Mouse (Mus musculus): ENCODE measurements around the gene Ms4a4c. TPM values are rescaled to one million over a fixed set of nuclear protein-coding genes. Genes with fewer than 3 reads are reported as not detected.
"Not testable (repeated sequence)": the region's sequence is repeated elsewhere in the genome, so short reads cannot be mapped to it uniquely, and the experiment has no call there.

Gene Ms4a4c
- polyA plus RNA-seq, 1 experiment from 2014 or later, result 1.4 TPM

- H3K9ac ChIP-seq, result no peak overlapping the region
- no peak overlapping the region for H3K4me3 ChIP-seq
- H3K9me3 ChIP-seq (replicated peaks), result no peaks in the 10 kb centered on the region
- no peaks in the 10 kb centered on the region for H3K4me1 ChIP-seq (replicated peaks)
- H3K27ac ChIP-seq, result no peak overlapping the region
- no peaks in the 10 kb centered on the region for H3K36me3 ChIP-seq
- no peak overlapping the region for H3K4me2 ChIP-seq
- no peak for ATAC-seq (replicated peaks; ENCODE audit: insufficient number of reproducible peaks, insufficient read depth, low FRiP score, low read depth)
- no peaks in the 10 kb centered on the region for H3K27me3 ChIP-seq
Measured at GRCm38 (mm10) chr19:11407428-11407827, 2.9 kb downstream of the Ms4a4c start.

- H3K36me3 ChIP-seq, result no peaks in the 10 kb centered on the region
- H3K4me3 ChIP-seq, result no peak overlapping the region
- no peaks in the 10 kb centered on the region for H3K27me3 ChIP-seq
- no peak overlapping the region for H3K9ac ChIP-seq
- no peaks in the 10 kb centered on the region for H3K4me1 ChIP-seq (replicated peaks)
- H3K4me2 ChIP-seq, result no peak overlapping the region
- H3K27ac ChIP-seq, result no peak overlapping the region
- no peak for ATAC-seq (replicated peaks; ENCODE audit: insufficient number of reproducible peaks, insufficient read depth, low FRiP score, low read depth)
- no peaks in the 10 kb centered on the region for H3K9me3 ChIP-seq (replicated peaks)
- WGBS, result 81% methylated on average over 1 of the region's 1 CpGs
Measured at GRCm38 (mm10) chr19:11408591-11408990, 4.0 kb downstream of the Ms4a4c start.

- Histone ChIP-seq H3K27ac (no peak overlapping the region), H3K36me3 (no peaks in the 10 kb centered on the region), H3K4me2 (no peak overlapping the region), H3K27me3 (no peaks in the 10 kb centered on the region), H3K9me3 (replicated peaks) (no peaks in the 10 kb centered on the region), H3K4me1 (replicated peaks) (no peaks in the 10 kb centered on the region), H3K9ac (no peak overlapping the region), H3K4me3 (no peak overlapping the region)
- WGBS, result 71% methylated on average over 1 of the region's 1 CpGs
- no peak for ATAC-seq (replicated peaks; ENCODE audit: insufficient number of reproducible peaks, insufficient read depth, low FRiP score, low read depth)
Measured at GRCm38 (mm10) chr19:11411640-11412039, 7.1 kb downstream of the Ms4a4c start.

GRCm38 (mm10) chr19:11414084-11414483 lies 9.5 kb downstream of the Ms4a4c start:
- H3K9ac ChIP-seq, result no peak overlapping the region
- no peak overlapping the region for H3K4me3 ChIP-seq
- no peaks in the 10 kb centered on the region for H3K36me3 ChIP-seq
- ATAC-seq (replicated peaks; ENCODE audit: insufficient number of reproducible peaks, insufficient read depth, low FRiP score, low read depth), result no peak
- H3K27me3 ChIP-seq, result no peaks in the 10 kb centered on the region
- no peaks in the 10 kb centered on the region for H3K4me1 ChIP-seq (replicated peaks)
- H3K4me2 ChIP-seq, result no peak overlapping the region
- WGBS, result 73% methylated on average over 1 of the region's 1 CpGs
- H3K9me3 ChIP-seq (replicated peaks), result no peaks in the 10 kb centered on the region
- H3K27ac ChIP-seq, result no peak overlapping the region

GRCm38 (mm10) chr19:11415581-11415980 lies 11.0 kb downstream of the Ms4a4c start:
- Histone ChIP-seq H3K4me3 (no peak overlapping the region), H3K4me1 (replicated peaks) (no peaks in the 10 kb centered on the region), H3K9ac (no peak overlapping the region), H3K4me2 (no peak overlapping the region), H3K9me3 (replicated peaks) (no peaks in the 10 kb centered on the region), H3K27me3 (no peaks in the 10 kb centered on the region), H3K36me3 (no peaks in the 10 kb centered on the region), H3K27ac (no peak overlapping the region)
- no peak for ATAC-seq (replicated peaks; ENCODE audit: insufficient number of reproducible peaks, insufficient read depth, low FRiP score, low read depth)
- WGBS, result 62% methylated on average over 3 of the region's 3 CpGs

- not testable (repeated sequence) for H3K4me2 ChIP-seq; H3K27ac ChIP-seq; H3K36me3 ChIP-seq; ATAC-seq (replicated peaks; ENCODE audit: insufficient number of reproducible peaks, insufficient read depth, low FRiP score, low read depth); H3K27me3 ChIP-seq; H3K4me1 ChIP-seq (replicated peaks); H3K9ac ChIP-seq; H3K4me3 ChIP-seq; H3K9me3 ChIP-seq (replicated peaks)
- WGBS, result 70% methylated on average over 3 of the region's 3 CpGs
Measured at GRCm38 (mm10) chr19:11418865-11419264, 14.3 kb downstream of the Ms4a4c start.

GRCm38 (mm10) chr19:11431209-11431608 lies 26.6 kb downstream of the Ms4a4c start:
- not testable (repeated sequence) for H3K27ac ChIP-seq; H3K4me2 ChIP-seq; ATAC-seq (replicated peaks; ENCODE audit: insufficient number of reproducible peaks, insufficient read depth, low FRiP score, low read depth); H3K4me3 ChIP-seq; H3K9me3 ChIP-seq (replicated peaks); H3K27me3 ChIP-seq; H3K4me1 ChIP-seq (replicated peaks); H3K36me3 ChIP-seq; H3K9ac ChIP-seq
- 88% methylated on average over 1 of the region's 1 CpGs for WGBS

- no peak overlapping the region for H3K4me3 ChIP-seq
- no peaks in the 10 kb centered on the region for H3K27me3 ChIP-seq
- H3K36me3 ChIP-seq, result no peaks in the 10 kb centered on the region
- H3K4me1 ChIP-seq (replicated peaks), result no peaks in the 10 kb centered on the region
- no peak overlapping the region for H3K4me2 ChIP-seq
- no peaks in the 10 kb centered on the region for H3K9me3 ChIP-seq (replicated peaks)
- 77% methylated on average over 4 of the region's 4 CpGs for WGBS
- ATAC-seq (replicated peaks; ENCODE audit: insufficient number of reproducible peaks, insufficient read depth, low FRiP score, low read depth), result no peak
- no peak overlapping the region for H3K27ac ChIP-seq
- no peak overlapping the region for H3K9ac ChIP-seq
Measured at GRCm38 (mm10) chr19:11435058-11435834, 30.7 kb downstream of the Ms4a4c start.

- Histone ChIP-seq H3K9me3 (replicated peaks) (no peaks in the 10 kb centered on the region), H3K4me3 (no peak within 1 kb of the TSS), H3K27ac (no peak within 1 kb of the TSS), H3K36me3 (no peaks in the 10 kb centered on the region), H3K27me3 (no peaks in the 10 kb centered on the region), H3K9ac (no peak within 1 kb of the TSS), H3K4me2 (no peak within 1 kb of the TSS), H3K4me1 (replicated peaks) (no peaks in the 10 kb centered on the region)
- no peak for ATAC-seq (replicated peaks; ENCODE audit: insufficient number of reproducible peaks, insufficient read depth, low FRiP score, low read depth)
Measured at GRCm38 (mm10) chr19:11443338-11443737, 38.8 kb downstream of the Ms4a4c start, which contains the start of gene Ms4a4b. TSS of gene Ms4a4b (plus strand) at chr19:11443553.

GRCm38 (mm10) chr19:11443964-11444363 lies 39.4 kb downstream of the Ms4a4c start:
- no peaks in the 10 kb centered on the region for H3K4me1 ChIP-seq (replicated peaks)
- H3K9ac ChIP-seq, result no peak overlapping the region
- no peak overlapping the region for H3K4me3 ChIP-seq
- WGBS, result 75% methylated on average over 5 of the region's 5 CpGs
- ATAC-seq (replicated peaks; ENCODE audit: insufficient number of reproducible peaks, insufficient read depth, low FRiP score, low read depth), result no peak
- no peak overlapping the region for H3K4me2 ChIP-seq
- H3K36me3 ChIP-seq, result no peaks in the 10 kb centered on the region
- H3K9me3 ChIP-seq (replicated peaks), result no peaks in the 10 kb centered on the region
- H3K27ac ChIP-seq, result no peak overlapping the region
- H3K27me3 ChIP-seq, result no peaks in the 10 kb centered on the region

GRCm38 (mm10) chr19:11447238-11447637 lies 42.7 kb downstream of the Ms4a4c start:
- Histone ChIP-seq H3K4me2 (no peak overlapping the region), H3K4me3 (no peak overlapping the region), H3K27ac (no peak overlapping the region), H3K4me1 (replicated peaks) (no peaks in the 10 kb centered on the region), H3K27me3 (no peaks in the 10 kb centered on the region), H3K9me3 (replicated peaks) (no peaks in the 10 kb centered on the region), H3K36me3 (no peaks in the 10 kb centered on the region), H3K9ac (no peak overlapping the region)
- ATAC-seq (replicated peaks; ENCODE audit: insufficient number of reproducible peaks, insufficient read depth, low FRiP score, low read depth), result no peak
- 63% methylated on average over 2 of the region's 2 CpGs for WGBS

GRCm38 (mm10) chr19:11459041-11459440 lies 54.5 kb downstream of the Ms4a4c start:
- H3K9me3 ChIP-seq (replicated peaks); H3K27me3 ChIP-seq; H3K27ac ChIP-seq; H3K4me1 ChIP-seq (replicated peaks); H3K4me3 ChIP-seq; ATAC-seq (replicated peaks; ENCODE audit: insufficient number of reproducible peaks, insufficient read depth, low FRiP score, low read depth); H3K9ac ChIP-seq; H3K4me2 ChIP-seq; H3K36me3 ChIP-seq: not testable (repeated sequence)
- WGBS, result 79% methylated on average over 4 of the region's 4 CpGs

Data from heart, embryonic 15.5 days (tissue).